Mouse (Mus musculus): Measurements from ENCODE around the gene Nav1.

Nav1 gene

GRCm38 (mm10) chr1:135544504-135545146, 62.5 kb downstream of the Nav1 start:
- peak; percentile 88 for DNase-seq

GRCm38 (mm10) chr1:135542841-135543810, 64.0 kb downstream of the Nav1 start:
- no peak for DNase-seq

- DNase-seq, result no peak
Measured at GRCm38 (mm10) chr1:135542080-135542479, 65.0 kb downstream of the Nav1 start.

- DNase-seq, result peak; percentile 91
Measured at GRCm38 (mm10) chr1:135540270-135540669, 66.8 kb downstream of the Nav1 start.

GRCm38 (mm10) chr1:135538441-135539265, 68.4 kb downstream of the Nav1 start:
- DNase-seq, result no peak

GRCm38 (mm10) chr1:135536822-135537221, 70.3 kb downstream of the Nav1 start:
- DNase-seq, result no peak

GRCm38 (mm10) chr1:135536326-135536725, 70.8 kb downstream of the Nav1 start:
- no peak for DNase-seq

GRCm38 (mm10) chr1:135535256-135535655, 71.8 kb downstream of the Nav1 start:
- DNase-seq, result no peak

GRCm38 (mm10) chr1:135534782-135535181, 72.3 kb downstream of the Nav1 start:
- no peak for DNase-seq

- no peak for DNase-seq
Measured at GRCm38 (mm10) chr1:135534070-135534469, 73.0 kb downstream of the Nav1 start.

- no peak for DNase-seq
Measured at GRCm38 (mm10) chr1:135532383-135532782, 74.7 kb downstream of the Nav1 start.

GRCm38 (mm10) chr1:135531981-135532380, 75.1 kb downstream of the Nav1 start:
- no peak for DNase-seq

- peak; percentile 44 for DNase-seq
Measured at GRCm38 (mm10) chr1:135531081-135531480, 76.0 kb downstream of the Nav1 start.

GRCm38 (mm10) chr1:135524518-135524860, 82.6 kb downstream of the Nav1 start:
- DNase-seq, result no peak

GRCm38 (mm10) chr1:135523780-135524517, 83.1 kb downstream of the Nav1 start:
- DNase-seq, result peak; percentile 38

- no peak for DNase-seq
Measured at GRCm38 (mm10) chr1:135523344-135523743, 83.8 kb downstream of the Nav1 start.

GRCm38 (mm10) chr1:135520550-135521168, 86.4 kb downstream of the Nav1 start:
- no peak for DNase-seq

GRCm38 (mm10) chr1:135518661-135519060, 88.4 kb downstream of the Nav1 start:
- DNase-seq, result no peak

GRCm38 (mm10) chr1:135517469-135517868, 89.6 kb downstream of the Nav1 start:
- DNase-seq, result no peak

- DNase-seq, result no peak
Measured at GRCm38 (mm10) chr1:135516511-135517305, 90.4 kb downstream of the Nav1 start.

- DNase-seq, result no peak
Measured at GRCm38 (mm10) chr1:135515633-135516238, 91.4 kb downstream of the Nav1 start.

Measured in kidney, postnatal 14 days (tissue).